Mouse (Mus musculus) embryo, embryonic 10.5 days (tissue): Measurements from ENCODE around the gene Timp3.

Experiments
- DNase-seq: peaks from one replicate; pipeline ENCODE4 v3.0.0-alpha.2; 2015; ENCODE audit warnings: low spot score

Timp3 gene

GRCm38 (mm10) chr10:86328691-86329090 lies 28.5 kb downstream of the Timp3 start:
- DNase-seq = no peak

DNA sequence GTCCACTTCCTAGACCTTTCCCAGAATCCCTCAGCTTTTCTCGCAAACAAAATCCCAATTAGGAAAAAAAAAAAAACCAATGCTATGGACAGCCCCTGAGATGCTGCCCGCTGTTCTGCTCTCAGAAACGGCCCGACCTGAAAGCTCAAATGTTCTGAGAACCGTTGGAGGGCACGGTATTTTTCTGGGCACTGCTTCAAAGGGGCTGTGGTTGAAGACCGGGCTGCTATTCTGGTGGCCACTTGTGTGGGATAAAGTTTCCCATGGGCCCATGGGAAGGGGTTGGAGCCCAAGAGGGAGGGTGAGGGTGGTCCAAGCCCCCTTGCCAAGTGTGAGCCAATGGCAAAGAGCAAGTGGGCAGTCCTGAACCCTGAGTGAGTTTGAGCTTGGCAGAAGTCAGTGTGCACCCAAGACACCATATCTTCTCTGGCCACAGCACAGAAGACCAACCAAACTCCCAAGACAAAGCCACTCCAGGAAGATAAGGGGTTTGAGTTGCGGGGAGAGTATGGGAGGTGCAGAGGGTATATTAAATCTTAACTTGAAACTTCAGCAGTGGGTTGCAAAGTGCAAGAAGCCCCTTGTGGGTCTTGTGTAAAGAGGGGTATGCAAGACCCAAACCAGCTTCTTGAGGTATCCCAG lies 29.2 kb downstream of the Timp3 start:
- DNase-seq = no peak

DNA sequence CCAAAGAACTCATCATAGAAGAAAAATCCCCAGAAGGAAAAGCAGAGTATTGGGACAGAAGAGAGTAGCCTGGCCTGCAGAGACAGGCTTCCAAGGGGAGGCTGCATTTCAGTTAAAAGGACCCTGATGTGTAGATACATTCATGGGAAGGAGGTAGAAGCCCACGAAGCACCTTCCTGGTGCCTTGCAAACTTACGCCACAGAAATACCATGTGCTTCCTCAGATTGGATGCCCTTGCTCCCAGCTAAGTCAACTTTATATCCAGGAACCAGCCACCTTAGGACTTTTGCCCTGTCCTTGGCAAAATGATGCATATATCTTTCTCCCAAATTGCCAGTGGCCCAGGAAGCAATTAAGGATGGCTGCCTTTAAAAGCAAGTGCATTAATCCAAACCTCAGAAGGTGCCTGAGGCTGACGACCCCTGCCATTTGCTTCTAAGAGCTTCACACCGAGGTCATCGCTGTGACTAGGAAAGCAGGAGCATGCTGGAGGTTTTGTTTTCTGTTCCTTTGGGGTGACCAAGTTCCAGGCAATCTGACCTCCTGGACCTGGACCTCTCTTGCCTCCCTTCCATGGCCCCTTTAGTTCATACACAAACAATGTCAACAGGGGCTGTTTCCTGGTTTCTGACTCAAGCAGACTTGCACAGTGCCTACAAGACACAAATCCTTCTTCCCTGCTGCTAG lies 31.0 kb downstream of the Timp3 start:
- no peak for DNase-seq

- DNase-seq = no peak
Observed at GRCm38 (mm10) chr10:86331681-86332281, 31.6 kb downstream of the Timp3 start.

GRCm38 (mm10) chr10:86332942-86333341 lies 32.8 kb downstream of the Timp3 start:
- DNase-seq = no peak

DNA sequence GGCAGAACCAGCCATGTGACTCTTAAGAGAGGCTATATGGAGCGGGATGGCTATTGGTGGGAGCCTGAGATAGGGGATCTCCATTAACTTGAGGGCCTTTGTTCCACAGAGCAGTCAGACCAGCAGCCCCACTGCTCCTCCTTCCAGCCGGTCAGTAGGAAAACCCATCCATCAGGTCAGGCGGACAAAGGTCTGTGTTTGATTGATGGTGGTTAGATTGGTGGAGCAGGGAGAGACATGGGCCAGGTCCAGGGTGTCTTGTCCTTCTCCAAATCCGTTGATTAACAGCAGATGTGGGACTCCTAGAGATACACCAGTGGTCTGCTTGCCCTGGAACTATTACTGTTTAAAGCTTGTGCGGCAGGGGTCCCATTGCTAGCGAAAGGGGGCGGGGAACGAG lies 34.4 kb downstream of the Timp3 start:
- peak; percentile 59 for DNase-seq

DNA sequence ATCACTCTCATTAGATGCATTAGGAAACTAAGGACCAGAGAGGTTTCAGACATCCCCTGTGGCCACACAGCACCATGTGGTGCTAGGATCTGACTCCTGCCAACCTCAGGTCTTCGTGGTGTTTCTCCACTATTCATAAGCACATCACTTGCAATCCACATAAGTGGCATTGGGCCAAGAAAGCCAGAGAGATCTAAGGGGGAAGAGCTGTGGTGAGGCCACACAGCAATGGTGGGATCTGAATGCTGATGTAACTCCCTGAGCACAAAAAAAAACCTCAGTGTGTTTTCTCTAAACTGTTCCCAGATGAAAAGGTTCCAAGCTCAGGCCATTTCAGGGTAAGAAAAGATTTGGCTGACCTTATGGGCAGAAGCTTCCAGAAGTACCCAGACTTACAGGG lies 36.3 kb downstream of the Timp3 start:
- no peak for DNase-seq

DNA sequence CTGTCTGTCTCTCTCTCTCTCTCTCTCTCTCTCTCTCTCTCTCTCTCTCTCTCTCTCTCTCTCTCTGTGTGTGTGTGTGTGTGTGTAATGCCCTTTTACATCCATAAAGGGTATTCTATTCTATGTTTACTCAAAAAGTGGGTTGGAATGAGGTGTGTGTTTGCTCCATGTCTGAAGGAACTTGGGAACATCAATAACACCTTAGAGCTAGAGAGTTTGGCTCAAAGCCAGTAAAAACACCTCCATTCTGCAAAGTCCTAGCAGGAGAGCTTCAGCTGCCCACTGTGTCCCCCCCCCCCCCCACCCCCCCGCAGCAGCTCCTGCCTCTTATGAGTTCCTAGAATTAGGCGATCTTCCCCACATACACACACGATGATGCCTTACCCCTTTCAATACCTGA lies 37.1 kb downstream of the Timp3 start:
- no peak for DNase-seq

- DNase-seq = no peak
Observed at GRCm38 (mm10) chr10:86338121-86338715, 38.0 kb downstream of the Timp3 start.

DNA sequence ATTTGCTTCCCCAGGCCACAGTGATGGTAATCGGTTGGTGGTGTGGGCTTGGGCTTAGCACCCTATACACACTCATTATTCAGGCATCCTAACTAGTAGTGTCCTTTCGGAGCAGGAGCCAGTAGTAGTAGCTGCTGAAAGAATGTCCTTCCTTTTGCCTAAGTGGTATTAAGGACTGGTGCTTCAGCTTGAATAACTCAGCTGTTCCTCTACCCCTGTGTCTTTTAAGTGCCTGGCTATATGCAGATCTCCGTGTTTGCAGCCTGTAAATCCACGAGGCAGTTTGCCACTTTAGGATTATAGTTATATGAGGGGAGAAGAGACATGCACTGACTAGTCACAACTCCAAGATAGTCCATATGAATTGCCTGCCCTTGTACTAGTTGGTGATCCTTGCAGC lies 38.9 kb downstream of the Timp3 start:
- DNase-seq = no peak

GRCm38 (mm10) chr10:86339649-86340379 lies 39.6 kb downstream of the Timp3 start:
- DNase-seq = no peak

- DNase-seq = no peak
Observed at GRCm38 (mm10) chr10:86340421-86340820, 40.2 kb downstream of the Timp3 start.

- no peak for DNase-seq
Observed at GRCm38 (mm10) chr10:86340991-86341527, 40.9 kb downstream of the Timp3 start.

GRCm38 (mm10) chr10:86341589-86341988 lies 41.4 kb downstream of the Timp3 start:
- peak; percentile 60 for DNase-seq

- DNase-seq = no peak
Observed at GRCm38 (mm10) chr10:86342151-86342550, 42.0 kb downstream of the Timp3 start.

- no peak for DNase-seq
Observed at GRCm38 (mm10) chr10:86342713-86343112, 42.5 kb downstream of the Timp3 start.

GRCm38 (mm10) chr10:86343362-86343761 lies 43.2 kb downstream of the Timp3 start:
- DNase-seq = no peak

- no peak for DNase-seq
Observed at GRCm38 (mm10) chr10:86343931-86344330, 43.8 kb downstream of the Timp3 start.

DNA sequence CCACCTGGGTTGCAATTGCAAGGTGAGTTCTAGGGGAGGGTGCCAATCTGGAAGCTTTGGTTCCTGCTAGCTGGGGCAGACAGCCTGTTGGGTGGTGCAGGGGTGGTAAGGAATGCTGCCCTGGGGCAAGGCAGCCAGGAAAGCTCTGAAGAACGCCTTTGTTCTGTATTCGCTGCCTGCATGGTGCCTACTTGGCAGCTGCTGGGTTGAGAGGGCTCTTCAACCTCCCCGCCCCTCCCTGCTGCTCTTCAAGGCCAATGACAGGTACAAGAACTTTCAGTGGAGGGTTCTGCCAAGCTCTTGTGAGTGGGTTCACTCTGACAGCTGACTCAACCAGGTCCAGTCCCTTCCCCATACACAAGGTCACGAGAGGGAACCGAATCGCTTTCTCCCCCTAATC lies 44.5 kb downstream of the Timp3 start:
- no peak for DNase-seq

DNA sequence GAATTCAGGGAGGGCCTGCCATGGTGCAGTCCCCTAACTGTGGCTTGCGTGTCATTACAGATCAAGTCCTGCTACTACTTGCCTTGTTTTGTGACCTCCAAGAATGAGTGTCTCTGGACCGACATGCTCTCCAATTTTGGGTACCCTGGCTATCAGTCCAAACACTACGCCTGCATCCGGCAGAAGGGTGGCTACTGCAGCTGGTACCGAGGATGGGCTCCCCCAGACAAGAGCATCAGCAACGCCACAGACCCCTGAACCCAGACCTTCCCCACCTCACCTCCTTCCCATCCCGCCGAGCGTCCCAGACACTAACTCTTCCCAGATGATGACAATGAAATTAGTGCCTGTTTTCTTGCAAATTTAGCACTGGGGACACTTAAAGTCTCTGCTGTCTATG lies 45.5 kb downstream of the Timp3 start:
- no peak for DNase-seq

DNA sequence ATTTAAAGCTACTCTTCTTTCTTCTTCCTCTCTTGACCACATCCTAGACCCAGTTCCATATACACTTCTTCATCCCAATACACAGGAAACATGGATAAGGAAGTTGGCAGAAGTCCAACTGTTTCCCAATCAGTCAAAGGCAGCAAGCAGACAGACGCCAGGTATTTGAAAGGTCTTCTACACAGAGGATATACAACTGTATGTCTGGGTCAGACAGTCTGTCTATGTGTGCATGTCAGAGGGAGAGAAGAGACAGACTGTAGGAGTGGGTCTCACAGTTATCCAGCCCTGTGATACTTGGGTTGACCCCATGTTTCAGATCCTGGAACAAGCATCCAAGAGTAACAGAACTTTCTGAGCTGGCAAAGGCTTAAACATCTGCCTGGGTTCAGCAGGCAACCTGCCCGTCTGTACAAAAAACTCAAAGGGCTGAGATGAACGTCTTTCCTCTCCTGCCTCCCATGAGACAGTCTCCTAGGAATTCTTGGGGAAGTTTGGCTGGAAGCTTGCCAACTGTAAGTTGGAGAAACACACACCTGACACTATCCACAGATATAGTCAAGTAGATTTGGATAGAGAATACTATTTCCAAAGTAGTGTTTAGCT lies 46.2 kb downstream of the Timp3 start:
- no peak for DNase-seq

DNA sequence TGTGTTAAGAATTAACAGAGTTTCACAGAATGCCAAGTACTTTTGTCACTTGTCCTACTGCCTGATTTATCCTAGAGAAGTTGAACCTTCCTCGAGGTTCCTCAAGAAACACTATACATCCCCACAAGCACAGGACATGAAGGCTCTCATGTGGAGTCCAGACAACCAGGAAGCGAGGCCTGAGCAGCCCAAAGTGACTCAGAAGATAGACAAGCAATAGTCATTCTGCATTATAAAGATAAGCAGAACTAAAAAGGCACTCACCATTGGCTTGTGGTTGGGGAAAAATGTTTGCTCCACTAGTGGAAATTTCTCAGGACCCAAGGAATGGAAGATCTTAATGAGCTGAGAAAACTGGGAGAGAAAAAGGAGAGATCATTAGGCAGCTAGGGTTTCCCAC lies 51.1 kb downstream of the Timp3 start:
- no peak for DNase-seq
